Mouse (Mus musculus) spleen, adult 18-20 months (tissue): ENCODE data around the gene Alpk1.

Experiments used
- DNase-seq, 2 experiments: peaks; one replicate each; pipeline ENCODE4 v3.0.0; 2022; ENCODE audit warnings: mixed read lengths in 2 of 2

Gene Alpk1

DNA sequence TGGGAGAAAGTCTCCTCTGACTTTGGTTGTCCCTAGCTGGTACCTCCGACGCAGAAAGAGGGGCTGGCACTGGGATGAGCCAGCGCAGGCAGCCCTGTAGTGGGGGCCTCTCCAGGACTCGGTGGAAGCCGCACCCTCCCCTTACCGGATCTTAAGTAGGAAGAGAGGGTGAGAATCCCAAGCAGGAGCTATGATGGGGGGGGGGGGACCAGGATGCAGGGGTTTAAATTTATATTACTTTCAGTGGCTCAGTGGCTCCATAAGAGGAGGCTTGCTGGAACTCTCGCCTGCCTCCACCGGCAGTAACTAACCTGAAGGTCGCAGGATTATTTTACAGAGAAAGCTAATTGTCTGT, 152.4 kb downstream of the Alpk1 start:
- DNase-seq = no peak

DNA sequence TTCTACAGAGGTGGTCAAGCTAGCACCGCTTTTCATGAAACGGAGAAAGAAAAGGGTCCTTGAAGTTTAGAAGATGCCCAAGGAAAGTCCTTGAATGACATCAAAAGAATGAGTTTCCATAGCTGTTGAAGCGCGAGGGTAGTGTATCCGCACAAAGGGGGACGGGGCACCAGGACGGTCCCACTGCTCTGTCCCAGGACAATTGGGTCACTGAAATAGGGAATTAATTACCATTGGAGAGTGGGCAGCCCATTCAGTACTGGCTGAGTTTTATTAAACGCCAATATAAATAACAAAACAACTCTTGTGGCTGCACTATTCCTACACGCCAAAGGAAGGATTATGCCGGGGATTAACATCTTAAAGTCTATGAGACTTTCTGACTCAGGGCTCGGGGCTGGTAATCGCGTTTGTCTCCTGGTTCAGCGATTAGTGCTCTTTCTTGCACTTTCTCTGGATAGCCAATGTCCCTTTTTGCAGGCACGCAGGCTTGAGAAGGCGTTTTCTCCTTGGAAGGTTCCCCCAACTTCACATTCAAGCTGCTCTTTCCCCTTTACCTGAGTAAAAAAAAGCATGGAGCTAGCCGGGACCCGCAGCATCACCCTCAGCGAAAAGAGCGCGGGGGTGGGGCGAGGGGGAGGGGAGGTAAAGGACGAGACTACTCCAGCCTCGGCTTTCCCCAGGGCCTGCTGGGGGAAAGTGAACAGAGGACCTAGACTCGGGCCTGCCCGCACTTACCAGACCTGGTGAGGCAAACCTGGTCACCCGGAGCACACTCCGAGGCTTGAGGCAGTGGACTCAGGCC, 153.0 kb downstream of the Alpk1 start:
- DNase-seq = no peak

DNA sequence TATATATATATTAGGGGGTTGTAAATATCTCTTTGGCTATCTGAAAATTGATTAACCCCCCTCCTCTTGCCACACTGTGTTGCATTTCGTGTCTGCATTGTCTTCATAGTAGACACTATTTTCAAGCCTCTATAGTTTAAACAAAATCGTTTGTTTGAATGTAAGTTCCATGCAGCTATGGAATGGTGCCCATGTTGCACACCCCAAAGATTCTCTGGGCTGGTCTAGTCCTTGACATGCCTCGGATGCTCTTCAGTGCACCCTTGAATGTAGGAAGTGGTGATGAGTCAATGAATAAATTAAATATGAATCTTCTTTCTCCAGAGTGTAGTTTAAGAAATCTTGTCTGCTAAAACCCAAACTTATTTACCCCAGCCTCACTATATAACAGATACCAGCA, 153.8 kb downstream of the Alpk1 start:
- DNase-seq = no peak

DNA sequence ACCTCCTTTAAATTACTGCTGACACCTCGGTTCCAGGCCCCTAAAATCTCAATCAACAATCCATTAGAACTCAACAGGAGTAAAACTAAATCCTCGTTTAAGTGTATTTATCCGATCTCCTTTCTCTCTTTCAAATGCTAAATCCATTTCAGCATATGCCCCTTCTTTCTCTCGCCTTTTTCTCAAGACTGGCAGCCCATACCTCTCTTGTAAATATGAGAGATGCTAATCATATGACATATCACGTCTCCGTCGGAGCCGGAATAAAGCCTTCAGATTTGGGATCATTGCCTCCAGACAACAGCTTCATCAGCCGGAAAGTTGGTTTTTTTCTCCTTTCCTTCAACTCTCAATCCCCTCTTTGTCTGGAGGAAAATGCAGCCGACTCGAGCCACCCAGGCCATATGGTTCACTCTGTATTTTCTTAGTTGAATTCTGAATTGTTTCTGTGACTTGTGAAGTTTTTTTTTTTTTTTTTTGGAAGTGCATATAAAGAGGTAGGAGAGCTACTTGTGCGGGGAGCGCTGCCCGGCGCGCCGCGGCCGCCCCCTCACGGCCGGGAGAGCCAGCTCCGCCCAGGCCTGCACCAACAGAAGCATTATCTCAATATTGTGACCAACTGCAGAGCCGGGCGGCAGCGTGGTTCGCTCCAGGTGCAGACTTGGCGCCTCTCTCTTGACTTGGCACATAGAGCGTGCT, 154.5 kb downstream of the Alpk1 start:
- no peak for DNase-seq

DNA sequence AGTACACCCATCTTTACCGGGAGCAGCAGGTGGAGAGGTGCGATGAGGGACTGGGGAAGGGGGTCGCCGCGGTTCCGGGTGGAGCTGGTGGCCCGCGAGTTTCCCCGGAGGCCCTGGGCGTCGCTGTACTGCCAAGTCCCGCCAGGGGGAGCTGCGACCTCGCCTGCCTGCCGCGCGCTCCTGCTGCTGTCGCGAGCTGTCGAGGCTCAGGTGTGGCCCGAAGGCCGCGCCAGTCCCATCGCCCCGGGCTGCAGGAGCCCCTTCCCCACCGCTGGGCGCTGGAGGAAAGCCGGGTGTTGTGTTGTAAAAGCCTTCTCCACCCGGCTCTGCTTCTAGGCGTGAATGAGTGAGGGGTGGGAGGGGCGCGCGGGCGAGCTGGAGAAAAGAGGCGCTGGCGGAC, 155.0 kb downstream of the Alpk1 start:
- peak; percentile 55 to 77 for DNase-seq
